Mouse (Mus musculus): ENCODE data around the gene Mfsd4a. TPM values are rescaled to one million over a fixed set of nuclear protein-coding genes. Genes with fewer than 3 reads are reported as not detected.

The Mfsd4a gene
- polyA plus RNA-seq, 1 experiment from 2014 or later, result 11.2 TPM

- no peak overlapping the region for H3K9ac ChIP-seq
- no peak overlapping the region for H3K4me3 ChIP-seq
- no peaks in the 10 kb centered on the region for H3K4me1 ChIP-seq
- no peak overlapping the region for H3K27ac ChIP-seq
- H3K9me3 ChIP-seq, result no peaks in the 10 kb centered on the region
- no peak for ATAC-seq (ENCODE audit: low FRiP score, low read depth)
- 87% methylated on average over 4 of the region's 4 CpGs for WGBS
- H3K27me3 ChIP-seq (replicated peaks), result no peaks in the 10 kb centered on the region
- no peak overlapping the region for H3K4me2 ChIP-seq (replicated peaks)
- no peaks in the 10 kb centered on the region for H3K36me3 ChIP-seq
Observed at GRCm38 (mm10) chr1:132093269-132093668, 25.4 kb upstream of the Mfsd4a start.

- 87% methylated on average over 4 of the region's 4 CpGs for WGBS
- Histone ChIP-seq H3K27me3 (replicated peaks) (no peaks in the 10 kb centered on the region), H3K4me2 (replicated peaks) (no peak overlapping the region), H3K9me3 (no peaks in the 10 kb centered on the region), H3K9ac (no peak overlapping the region), H3K4me1 (no peaks in the 10 kb centered on the region), H3K36me3 (no peaks in the 10 kb centered on the region), H3K4me3 (no peak overlapping the region), H3K27ac (no peak overlapping the region)
- no peak for ATAC-seq (ENCODE audit: low FRiP score, low read depth)
Observed at GRCm38 (mm10) chr1:132090266-132090665, 22.4 kb upstream of the Mfsd4a start.

- Histone ChIP-seq H3K4me3 (no peak overlapping the region), H3K4me1 (no peaks in the 10 kb centered on the region), H3K27ac (no peak overlapping the region), H3K27me3 (replicated peaks) (no peaks in the 10 kb centered on the region), H3K36me3 (no peaks in the 10 kb centered on the region), H3K9me3 (no peaks in the 10 kb centered on the region), H3K9ac (no peak overlapping the region), H3K4me2 (replicated peaks) (no peak overlapping the region)
- WGBS, result 88% methylated on average over 6 of the region's 6 CpGs
- ATAC-seq (ENCODE audit: low FRiP score, low read depth), result no peak
Observed at GRCm38 (mm10) chr1:132089767-132090166, 21.9 kb upstream of the Mfsd4a start.

- Histone ChIP-seq H3K4me2 (replicated peaks) (no peak overlapping the region), H3K9ac (no peak overlapping the region), H3K4me1 (no peaks in the 10 kb centered on the region), H3K4me3 (no peak overlapping the region), H3K27me3 (replicated peaks) (no peaks in the 10 kb centered on the region), H3K27ac (no peak overlapping the region), H3K9me3 (no peaks in the 10 kb centered on the region), H3K36me3 (no peaks in the 10 kb centered on the region)
- WGBS, result 84% methylated on average over 5 of the region's 5 CpGs
- no peak for ATAC-seq (ENCODE audit: low FRiP score, low read depth)
Observed at GRCm38 (mm10) chr1:132088181-132088671, 20.4 kb upstream of the Mfsd4a start.

GRCm38 (mm10) chr1:132085181-132086049, 17.6 kb upstream of the Mfsd4a start:
- no peak for ATAC-seq (ENCODE audit: low FRiP score, low read depth)
- Histone ChIP-seq H3K27ac (no peak overlapping the region), H3K4me3 (no peak overlapping the region), H3K36me3 (no peaks in the 10 kb centered on the region), H3K4me1 (no peaks in the 10 kb centered on the region), H3K9me3 (no peaks in the 10 kb centered on the region), H3K9ac (no peak overlapping the region), H3K27me3 (replicated peaks) (no peaks in the 10 kb centered on the region), H3K4me2 (replicated peaks) (no peak overlapping the region)
- 74% methylated on average over 7 of the region's 7 CpGs for WGBS

GRCm38 (mm10) chr1:132078413-132078812, 10.6 kb upstream of the Mfsd4a start:
- H3K9me3 ChIP-seq, result no peaks in the 10 kb centered on the region
- WGBS, result 89% methylated on average over 2 of the region's 2 CpGs
- no peaks in the 10 kb centered on the region for H3K36me3 ChIP-seq
- H3K4me3 ChIP-seq, result no peak overlapping the region
- no peaks in the 10 kb centered on the region for H3K4me1 ChIP-seq
- no peak for ATAC-seq (ENCODE audit: low FRiP score, low read depth)
- H3K9ac ChIP-seq, result no peak overlapping the region
- no peaks in the 10 kb centered on the region for H3K27me3 ChIP-seq (replicated peaks)
- H3K4me2 ChIP-seq (replicated peaks), result no peak overlapping the region
- no peak overlapping the region for H3K27ac ChIP-seq

- no peaks in the 10 kb centered on the region for H3K4me1 ChIP-seq
- 87% methylated on average over 10 of the region's 10 CpGs for WGBS
- H3K27ac ChIP-seq, result no peak overlapping the region
- no peak overlapping the region for H3K4me2 ChIP-seq (replicated peaks)
- no peak overlapping the region for H3K4me3 ChIP-seq
- H3K36me3 ChIP-seq, result no peaks in the 10 kb centered on the region
- H3K9me3 ChIP-seq, result no peaks in the 10 kb centered on the region
- H3K27me3 ChIP-seq (replicated peaks), result no peaks in the 10 kb centered on the region
- H3K9ac ChIP-seq, result no peak overlapping the region
- ATAC-seq (ENCODE audit: low FRiP score, low read depth), result no peak
Observed at GRCm38 (mm10) chr1:132075576-132075975, 7.7 kb upstream of the Mfsd4a start.

- Histone ChIP-seq H3K4me2 (replicated peaks) (no peak overlapping the region), H3K4me1 (peaks cover 12% of the 10 kb centered on the region), H3K9me3 (no peaks in the 10 kb centered on the region), H3K9ac (no peak overlapping the region), H3K27ac (no peak overlapping the region), H3K27me3 (replicated peaks) (peaks cover 39% of the 10 kb centered on the region), H3K4me3 (no peak overlapping the region), H3K36me3 (no peaks in the 10 kb centered on the region)
- ATAC-seq (ENCODE audit: low FRiP score, low read depth), result no peak
- WGBS, result 85% methylated on average over 3 of the region's 3 CpGs
Observed at GRCm38 (mm10) chr1:132070659-132071058, 2.8 kb upstream of the Mfsd4a start.

GRCm38 (mm10) chr1:132069436-132069835, 1.6 kb upstream of the Mfsd4a start:
- no peaks in the 10 kb centered on the region for H3K36me3 ChIP-seq
- no peak for ATAC-seq (ENCODE audit: low FRiP score, low read depth)
- H3K4me1 ChIP-seq, result peaks cover 12% of the 10 kb centered on the region
- no peak overlapping the region for H3K4me2 ChIP-seq (replicated peaks)
- 86% methylated on average over 8 of the region's 8 CpGs for WGBS
- no peak overlapping the region for H3K27ac ChIP-seq
- no peak overlapping the region for H3K4me3 ChIP-seq
- H3K27me3 ChIP-seq (replicated peaks), result peaks cover 48% of the 10 kb centered on the region
- no peak overlapping the region for H3K9ac ChIP-seq
- no peaks in the 10 kb centered on the region for H3K9me3 ChIP-seq

- Histone ChIP-seq H3K27me3 (replicated peaks) (peaks cover 48% of the 10 kb centered on the region), H3K4me3 (no peak overlapping the region), H3K9me3 (no peaks in the 10 kb centered on the region), H3K36me3 (no peaks in the 10 kb centered on the region), H3K27ac (no peak overlapping the region), H3K9ac (no peak overlapping the region), H3K4me1 (peaks cover 12% of the 10 kb centered on the region), H3K4me2 (replicated peaks) (no peak overlapping the region)
- no peak for ATAC-seq (ENCODE audit: low FRiP score, low read depth)
- 81% methylated on average over 8 of the region's 8 CpGs for WGBS
Observed at GRCm38 (mm10) chr1:132065475-132066172, 2.2 kb downstream of the Mfsd4a start.

- no peaks in the 10 kb centered on the region for H3K36me3 ChIP-seq
- no peak overlapping the region for H3K4me2 ChIP-seq (replicated peaks)
- H3K9ac ChIP-seq, result no peak overlapping the region
- WGBS, result 49% methylated on average over 1 of the region's 1 CpGs
- peaks cover 48% of the 10 kb centered on the region for H3K27me3 ChIP-seq (replicated peaks)
- no peak for ATAC-seq (ENCODE audit: low FRiP score, low read depth)
- no peak overlapping the region for H3K4me3 ChIP-seq
- no peaks in the 10 kb centered on the region for H3K9me3 ChIP-seq
- no peak overlapping the region for H3K27ac ChIP-seq
- H3K4me1 ChIP-seq, result peaks cover 12% of the 10 kb centered on the region
Observed at GRCm38 (mm10) chr1:132065001-132065400, 2.9 kb downstream of the Mfsd4a start.

- Histone ChIP-seq H3K9me3 (no peaks in the 10 kb centered on the region), H3K36me3 (no peaks in the 10 kb centered on the region), H3K4me3 (no peak overlapping the region), H3K4me1 (peaks cover 11% of the 10 kb centered on the region), H3K27ac (no peak overlapping the region), H3K27me3 (replicated peaks) (peaks cover 32% of the 10 kb centered on the region), H3K4me2 (replicated peaks) (no peak overlapping the region), H3K9ac (no peak overlapping the region)
- 86% methylated on average over 4 of the region's 4 CpGs for WGBS
- no peak for ATAC-seq (ENCODE audit: low FRiP score, low read depth)
Observed at GRCm38 (mm10) chr1:132063096-132063495, 4.8 kb downstream of the Mfsd4a start.

Measured in neural tube, embryonic 12.5 days (tissue).